Mouse (Mus musculus) ovary, postnatal 10 days (tissue): ENCODE measurements at regions not wholly inside any gene's neighbourhood (a gene's known extent, or its start where the extent isn't known, plus 50 kb on each side); places are given as distances from the start of the nearest gene placed in this dataset.
"Not testable (repeated sequence)": the region's sequence is repeated elsewhere in the genome, so short reads cannot be mapped to it uniquely, and the experiment has no call there.

Experiments
- DNase-seq: peaks from one replicate; pipeline ENCODE4 v3.0.0; 2022; ENCODE audit warnings: low spot score

DNA sequence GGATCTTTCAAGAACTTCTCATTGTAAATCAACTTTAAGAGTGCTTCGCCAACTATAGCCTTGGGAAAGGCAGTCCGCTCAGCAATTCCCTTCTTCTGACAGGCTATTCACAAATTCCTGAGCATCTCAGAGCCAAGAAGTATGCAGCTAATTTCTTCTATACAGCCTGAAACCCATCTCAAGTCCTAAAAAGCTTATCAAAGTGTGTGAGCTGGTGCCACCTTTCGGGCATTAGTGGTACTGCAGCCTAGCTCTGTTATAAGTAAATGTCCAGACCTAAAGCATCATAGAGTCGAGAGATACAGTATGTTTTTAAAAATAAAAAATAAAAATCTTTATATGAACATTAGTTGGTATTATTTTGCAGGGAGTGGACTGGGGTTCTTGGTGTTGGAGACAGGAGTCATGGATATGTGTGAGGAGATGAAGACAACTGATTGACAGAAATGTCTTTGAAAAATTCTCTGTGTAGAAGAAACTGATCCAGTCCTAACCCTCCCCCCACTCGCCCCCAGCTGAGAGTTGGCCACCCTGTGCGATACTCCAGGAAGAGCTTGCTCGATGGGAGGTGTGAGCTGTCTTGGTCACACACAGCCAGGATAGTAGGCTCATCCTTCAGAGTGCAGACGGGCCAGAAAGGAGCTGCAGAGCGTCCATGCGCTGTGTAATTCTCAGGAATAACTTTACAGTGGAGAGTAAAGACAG lies 56.4 kb downstream of the Bod1 start:
- DNase-seq, result peak; percentile 58

DNA sequence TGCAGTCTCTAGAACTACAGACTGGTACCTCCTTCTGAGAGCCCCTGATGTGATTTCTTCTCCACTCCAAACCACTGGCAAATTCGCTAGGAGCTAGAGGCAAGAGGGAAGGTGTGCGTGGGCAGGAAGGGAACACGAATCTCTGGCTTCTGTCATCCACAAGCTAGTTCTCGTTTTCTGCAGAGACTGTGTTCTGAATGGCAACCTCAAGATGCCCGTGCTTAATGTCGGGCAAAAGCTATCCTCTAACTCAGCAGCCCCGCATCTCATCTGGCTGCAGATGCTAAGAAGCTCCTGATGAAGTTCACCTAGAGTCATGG lies 57.3 kb downstream of the Bod1 start:
- no peak for DNase-seq

DNA sequence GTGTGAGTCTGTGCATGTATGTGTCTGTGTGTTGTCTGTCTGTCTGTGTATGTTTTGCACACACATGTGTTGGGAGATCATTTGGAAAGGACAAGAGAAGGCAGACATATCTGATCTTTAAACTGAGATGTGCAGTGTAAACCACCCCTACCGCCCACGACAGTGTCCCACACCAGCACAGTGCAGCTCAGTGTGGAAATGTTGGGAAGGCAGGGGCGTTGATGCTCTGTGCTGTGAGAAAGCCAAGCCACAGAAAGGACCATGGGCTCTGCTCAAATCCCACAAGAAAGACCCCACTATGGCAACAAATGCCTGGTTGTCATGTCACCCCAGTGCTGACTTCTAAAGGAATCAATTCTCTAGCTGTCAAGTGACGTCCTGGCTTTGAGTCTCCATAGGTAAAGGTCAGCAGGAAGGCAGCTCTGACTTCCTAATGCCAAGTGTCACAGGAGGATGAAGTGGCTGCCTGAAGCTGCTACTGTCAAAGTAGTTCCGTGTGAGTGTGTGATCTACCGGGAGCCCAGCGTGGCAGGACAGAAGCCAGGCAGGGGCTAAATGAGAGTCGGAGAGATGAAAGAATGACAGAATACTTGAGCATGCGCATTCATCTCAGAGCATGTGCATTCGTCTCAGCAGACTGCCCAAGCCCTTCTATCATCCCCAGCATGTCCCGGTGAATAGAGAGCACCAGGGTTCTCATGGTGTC lies 57.8 kb downstream of the Bod1 start:
- DNase-seq, result no peak

DNA sequence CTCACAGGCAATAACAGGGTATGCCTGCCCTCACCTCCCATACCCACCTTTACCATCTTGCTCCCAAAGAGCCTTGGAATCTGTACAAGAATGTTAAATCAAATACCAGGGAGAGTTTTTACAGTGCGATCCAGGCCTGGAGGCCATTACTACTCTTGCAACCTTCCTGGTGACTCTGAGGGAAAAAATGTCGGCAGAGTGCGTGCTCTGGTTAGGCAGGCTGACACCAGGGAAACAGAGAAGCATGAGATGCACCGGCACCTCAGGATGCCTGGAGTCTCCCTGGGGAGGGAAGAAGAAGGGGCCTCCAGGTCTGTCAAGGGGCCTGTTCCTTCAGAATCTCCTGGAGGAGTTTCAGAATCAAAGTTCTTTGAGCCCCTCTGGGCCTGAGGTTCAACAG lies 63.2 kb downstream of the Bod1 start:
- DNase-seq, result no peak

DNA sequence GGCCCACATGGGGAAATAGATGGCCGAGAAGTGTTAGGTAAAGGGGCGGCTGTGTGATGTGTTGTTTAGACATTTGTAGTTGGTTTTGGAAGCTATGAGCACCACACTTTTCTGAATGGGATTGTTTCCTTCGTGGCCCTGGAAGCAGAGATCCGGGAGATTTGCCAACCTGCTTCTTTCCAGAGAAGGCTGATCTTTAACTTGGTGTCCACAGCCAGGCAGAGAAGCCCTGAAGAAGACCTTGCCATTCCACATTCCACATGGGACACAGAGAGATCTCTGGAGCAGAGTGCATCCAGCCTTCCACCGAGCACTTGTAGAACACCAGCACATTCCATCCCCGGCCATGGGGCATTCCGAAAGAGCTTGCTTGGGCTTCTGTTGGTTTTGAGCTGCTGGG lies 70.2 kb downstream of the Bod1 start:
- no peak for DNase-seq

DNA sequence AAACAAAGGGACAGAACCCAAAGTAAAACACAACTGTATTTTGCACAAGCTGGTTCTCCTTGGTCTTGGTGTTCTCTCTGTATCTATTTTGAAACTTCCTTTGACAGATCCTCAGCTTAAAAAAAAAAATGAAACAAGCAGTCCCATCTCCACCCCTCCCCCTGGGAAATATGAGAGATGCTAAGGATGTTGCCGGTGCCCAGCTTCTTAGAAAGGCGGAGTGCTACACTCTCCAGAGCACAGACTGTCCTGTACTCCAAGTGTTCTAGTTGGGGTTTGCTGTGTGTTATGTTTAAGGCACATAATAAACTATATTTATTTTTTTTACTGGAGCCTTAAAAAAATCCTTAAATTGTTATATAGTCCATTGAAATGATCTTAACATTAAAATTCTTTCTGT lies 78.1 kb downstream of the Bod1 start:
- no peak for DNase-seq

DNA sequence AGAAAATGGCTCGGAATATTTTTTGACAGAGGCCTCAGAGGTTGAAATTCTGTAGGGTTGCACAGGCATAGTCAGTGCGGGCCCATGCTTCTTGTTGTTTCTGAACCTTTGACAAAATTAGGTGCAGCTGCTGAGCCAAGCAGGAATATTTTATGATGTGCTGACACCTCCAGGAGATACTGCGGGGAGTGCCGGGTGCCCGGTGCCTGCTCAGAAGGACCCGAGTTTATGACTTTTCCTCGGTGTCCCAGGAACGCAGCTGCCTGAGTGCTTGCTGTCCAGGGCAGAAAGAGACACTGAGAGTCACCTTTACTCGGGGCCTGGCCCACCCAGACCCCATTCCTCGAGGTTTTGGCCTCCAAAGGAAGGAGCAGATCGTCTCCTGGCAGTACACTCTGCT lies 79.6 kb downstream of the Bod1 start:
- DNase-seq, result no peak

DNA sequence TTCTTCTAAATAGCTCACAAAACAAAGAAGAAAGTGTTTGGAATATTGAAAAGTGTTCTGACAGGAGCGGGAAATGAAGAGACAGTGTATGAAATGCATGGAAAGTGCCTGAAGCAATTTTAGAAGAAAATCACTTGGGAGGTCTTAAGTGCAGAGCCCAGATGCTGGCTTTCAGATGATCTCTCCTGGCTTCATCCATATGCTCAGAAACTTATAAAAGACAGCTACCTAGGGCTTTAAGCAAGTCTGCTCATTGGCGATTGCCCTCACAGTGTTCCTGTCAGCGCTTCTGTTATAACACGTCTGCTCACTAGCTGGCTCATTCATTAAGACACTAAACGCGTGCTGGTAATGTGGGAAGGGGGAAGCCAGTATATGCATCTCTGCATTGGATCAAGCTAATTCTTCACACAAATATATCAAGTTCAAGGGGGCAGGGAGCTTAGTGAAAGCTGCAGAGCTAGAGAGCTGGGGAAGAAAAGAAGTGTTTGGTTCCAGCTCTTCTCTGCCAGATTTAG lies 80.6 kb downstream of the Bod1 start:
- DNase-seq, result no peak

DNA sequence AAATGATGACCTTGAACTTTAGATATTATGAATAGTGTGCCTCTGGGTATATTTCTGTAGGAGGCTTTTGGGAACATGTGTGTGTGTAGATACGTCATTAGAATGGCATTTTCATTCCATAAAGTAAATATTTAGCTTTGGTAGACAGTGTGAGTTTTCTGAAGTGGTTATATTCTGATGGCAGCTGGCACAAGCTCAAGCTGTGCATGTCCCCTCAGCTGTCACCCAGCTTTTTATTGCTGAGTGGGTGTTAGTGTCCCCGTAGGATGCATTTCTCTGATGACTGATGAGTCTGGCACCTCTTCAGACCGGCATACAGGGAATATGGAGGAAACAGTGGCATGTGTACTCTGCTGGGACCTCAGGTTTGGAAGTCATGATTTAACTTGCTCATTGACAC lies 96.7 kb downstream of the Bod1 start:
- no peak for DNase-seq

DNA sequence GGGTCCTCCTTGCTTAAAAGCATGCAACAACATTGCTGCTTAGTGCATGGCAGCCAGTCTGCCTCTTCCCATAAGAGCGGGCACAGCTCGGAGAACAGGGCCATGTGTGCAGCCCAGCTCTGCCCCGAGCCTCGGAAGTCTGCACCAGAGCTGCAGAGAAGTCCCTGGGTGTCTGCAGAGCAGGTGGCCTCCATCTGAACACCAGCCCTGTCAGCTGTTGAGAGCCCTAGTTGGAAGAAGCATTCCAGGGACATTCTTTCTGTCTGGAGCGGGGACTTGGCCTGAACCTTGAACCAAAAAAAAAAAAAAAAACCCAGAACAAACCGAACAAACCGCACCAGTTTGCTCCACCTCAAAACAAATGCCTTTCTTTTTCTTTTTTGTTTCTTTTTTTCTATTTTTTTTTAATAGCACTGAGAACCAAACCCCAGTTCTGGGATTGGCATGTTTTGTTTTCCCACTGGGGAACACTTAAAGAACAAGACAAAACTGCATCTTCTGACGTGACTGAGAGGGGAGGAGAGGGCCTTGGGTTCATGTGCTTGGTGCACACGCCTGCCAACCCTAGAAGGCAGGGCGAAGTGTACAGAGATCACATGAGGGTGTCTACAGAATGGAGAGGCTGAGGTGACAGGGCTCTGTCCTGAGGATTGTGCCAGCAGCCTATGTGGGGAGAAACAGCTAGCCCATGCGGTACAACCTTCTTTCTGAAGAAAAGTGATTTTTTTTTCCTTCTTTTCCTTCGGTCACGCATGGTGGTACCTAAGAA lies 106.8 kb downstream of the Bod1 start:
- no peak for DNase-seq

DNA sequence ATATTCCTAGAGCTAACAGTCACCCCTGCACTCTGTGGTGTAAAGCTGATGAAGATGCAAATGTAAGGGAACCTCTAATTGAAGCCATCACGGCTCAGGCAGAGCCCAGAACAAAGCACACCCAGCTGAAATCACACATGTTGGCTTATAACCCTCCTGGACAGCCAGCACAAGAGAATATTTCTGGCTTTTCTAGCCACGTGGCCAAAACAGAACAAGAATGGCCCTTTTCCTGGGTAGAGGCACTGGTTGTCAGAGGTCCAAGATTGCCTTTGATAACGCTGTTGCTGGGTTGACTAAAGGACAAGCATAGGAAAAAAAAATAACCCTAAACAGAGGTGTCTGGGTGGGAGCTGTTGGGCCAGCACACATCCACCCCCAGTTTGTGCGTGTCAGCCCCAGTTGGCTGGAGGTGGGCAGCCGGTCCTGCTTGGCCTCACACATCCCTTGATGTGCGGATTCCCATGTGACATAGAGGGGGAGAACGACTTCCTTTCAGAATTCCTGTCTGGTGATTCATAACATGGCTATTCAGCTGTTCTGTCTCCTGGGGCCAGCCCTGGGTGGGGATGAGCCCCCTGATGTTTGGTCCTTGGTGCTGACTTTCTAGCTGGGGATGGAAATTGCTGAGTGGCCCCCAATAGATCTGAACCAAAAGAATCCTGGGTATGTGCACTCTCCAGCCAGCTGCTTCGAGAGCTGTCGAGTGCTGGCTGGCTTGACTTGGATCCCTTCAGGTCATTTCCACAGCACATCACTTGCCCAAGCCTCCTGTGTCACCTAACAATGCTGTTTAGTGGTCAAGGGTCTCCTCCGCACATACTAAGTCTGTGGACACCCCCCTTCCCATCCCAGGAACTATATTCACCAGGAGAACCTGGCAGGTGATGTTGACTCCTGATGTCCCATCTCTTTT lies 107.6 kb downstream of the Bod1 start:
- no peak for DNase-seq

DNA sequence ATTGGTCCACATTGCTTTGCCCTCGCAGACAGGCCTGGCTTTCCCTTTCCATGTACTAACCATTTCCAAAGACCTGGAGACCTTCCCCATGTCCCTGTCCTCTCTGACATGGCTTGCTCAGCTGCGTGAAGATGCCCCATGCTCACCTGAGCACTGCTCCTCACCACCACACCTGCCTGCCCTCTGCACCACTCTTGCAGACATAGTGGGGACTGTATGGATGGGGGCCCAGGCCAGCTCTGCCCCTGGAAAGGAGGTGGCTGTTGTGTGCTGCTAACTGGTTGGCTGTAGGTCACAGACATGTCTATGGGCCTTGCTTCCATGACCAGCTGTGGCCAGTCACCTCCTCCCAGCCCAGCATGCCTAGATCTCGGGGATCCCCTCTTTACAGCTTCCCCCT lies 108.7 kb downstream of the Bod1 start:
- no peak for DNase-seq

DNA sequence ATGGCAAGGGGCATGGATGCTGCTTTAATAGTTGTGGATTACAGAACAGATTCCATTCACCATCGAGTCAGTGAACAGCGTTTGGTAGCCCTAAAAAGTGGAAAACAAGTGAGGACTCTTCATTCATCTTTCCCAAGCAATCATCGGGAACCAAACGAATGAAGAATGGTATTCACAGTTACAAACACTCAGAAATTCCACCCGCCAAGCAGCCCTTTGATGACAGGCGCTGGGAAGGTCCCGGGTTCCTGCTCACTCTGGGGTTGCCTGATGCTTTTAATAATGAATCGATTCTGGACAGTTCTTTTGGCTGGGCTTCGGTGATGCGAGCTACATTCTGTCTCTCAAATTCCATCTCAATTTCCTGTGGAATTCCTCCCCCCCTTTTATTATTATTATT lies 110.9 kb downstream of the Bod1 start:
- DNase-seq, result no peak

DNA sequence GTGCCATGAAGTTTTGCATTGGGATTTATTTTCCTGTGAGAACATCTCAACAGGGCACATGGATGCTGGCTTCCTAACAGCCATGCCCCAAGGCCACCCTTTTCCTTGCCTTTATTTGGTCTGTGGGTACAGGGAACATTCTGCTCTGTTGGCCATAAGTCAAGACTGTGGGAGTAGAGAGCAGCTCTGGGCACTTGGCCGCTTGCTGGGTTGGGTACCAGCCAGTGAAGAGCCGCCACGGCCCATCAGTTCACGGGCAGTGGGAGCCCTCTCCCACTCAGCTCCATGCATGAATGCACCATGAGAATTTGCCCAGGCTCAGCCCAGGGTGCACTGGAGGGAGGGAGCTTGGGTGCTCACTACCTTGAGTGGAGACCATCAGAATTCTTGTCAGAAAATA lies 116.6 kb downstream of the Bod1 start:
- DNase-seq, result no peak

DNA sequence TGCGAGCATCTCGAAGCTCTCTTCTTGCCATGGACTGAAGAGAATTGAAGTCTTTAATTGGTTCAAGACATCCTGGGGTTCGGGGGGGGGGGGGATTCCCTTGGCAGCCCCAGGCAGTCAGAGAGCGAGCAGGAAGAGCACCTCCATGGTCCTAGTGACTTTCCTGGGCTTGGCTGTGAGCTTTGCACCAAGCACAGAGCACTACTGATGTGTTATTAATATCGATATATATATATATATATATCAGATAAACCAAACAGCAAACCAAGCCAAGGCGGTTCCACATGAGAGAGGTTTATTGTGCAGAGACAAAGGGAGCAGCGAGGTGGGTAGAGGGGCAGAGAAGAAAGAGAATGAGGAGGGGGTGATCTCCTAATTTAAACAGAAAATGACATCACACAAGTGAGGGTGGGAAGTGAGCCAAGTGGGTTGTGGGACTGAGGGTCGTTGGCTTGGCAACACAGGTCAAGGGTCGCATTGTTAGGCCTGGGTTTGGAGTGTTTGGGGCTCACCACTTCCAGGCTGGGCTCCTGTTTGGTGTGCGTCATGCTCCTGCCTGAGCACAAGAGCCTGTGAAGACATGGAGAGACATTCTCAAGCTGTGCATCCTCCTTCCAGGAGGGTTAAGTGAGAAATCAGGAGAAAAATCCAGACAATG lies 119.9 kb downstream of the Bod1 start:
- no peak for DNase-seq

DNA sequence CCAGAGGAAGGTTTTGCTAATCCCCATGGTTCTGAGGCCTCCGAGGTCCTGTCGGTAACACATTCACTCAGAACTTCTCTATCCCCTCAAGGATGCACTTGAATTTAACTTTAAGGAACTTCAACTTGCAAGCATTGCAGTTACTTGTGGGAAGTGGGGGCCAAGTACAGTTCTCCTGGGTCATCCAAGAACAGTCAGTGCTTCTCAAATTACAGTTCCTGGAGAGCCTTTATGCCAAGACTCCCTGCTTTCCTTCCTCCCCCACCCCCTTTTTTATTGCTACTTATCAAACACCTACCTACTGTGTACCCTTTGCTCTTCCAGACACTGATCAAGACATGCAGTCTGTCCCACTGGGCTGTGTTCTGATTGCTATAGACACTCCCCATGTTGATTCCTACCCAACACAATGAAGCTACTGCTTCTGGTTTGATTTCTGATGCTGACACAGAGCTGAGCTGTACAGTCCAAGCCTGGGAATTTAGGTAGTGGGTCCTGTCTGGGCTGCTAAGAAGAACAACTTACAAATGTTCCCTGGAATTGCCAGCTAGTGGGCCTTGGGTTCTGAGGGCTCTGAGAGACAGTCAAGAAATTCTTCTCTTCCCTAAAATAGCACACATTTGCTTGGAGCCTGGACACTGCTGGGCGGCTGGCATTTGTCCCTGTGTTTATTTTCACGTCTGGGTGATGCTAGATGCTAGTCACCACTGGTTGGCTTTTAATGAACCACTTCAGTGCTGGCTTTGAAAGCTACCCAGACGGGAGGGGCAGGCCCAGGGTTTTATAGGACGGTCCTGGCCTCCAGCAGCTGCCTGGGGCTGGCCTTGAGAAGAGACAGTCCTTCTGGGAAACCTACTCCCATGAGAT lies 120.7 kb downstream of the Bod1 start:
- no peak for DNase-seq

DNA sequence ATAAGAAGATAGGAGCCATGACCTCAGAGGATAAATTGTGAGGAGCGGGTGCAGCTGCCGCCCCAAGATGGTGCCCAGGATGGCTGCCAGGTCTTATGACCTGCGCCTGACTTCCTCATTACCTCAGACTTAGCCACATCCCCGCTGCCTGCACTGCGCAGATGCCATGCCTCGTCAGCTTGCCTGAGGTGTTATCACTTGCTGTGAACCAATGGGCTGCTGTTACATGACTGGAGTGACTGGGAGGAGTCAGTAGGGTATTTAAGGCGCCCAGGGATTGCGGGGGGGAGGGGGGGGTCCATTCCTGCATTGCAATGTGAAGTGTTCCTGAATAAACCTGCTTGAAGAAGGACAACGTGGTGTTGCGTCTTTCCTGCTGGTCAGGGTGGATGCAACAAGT lies 126.2 kb downstream of the Bod1 start:
- not testable (repeated sequence) for DNase-seq

DNA sequence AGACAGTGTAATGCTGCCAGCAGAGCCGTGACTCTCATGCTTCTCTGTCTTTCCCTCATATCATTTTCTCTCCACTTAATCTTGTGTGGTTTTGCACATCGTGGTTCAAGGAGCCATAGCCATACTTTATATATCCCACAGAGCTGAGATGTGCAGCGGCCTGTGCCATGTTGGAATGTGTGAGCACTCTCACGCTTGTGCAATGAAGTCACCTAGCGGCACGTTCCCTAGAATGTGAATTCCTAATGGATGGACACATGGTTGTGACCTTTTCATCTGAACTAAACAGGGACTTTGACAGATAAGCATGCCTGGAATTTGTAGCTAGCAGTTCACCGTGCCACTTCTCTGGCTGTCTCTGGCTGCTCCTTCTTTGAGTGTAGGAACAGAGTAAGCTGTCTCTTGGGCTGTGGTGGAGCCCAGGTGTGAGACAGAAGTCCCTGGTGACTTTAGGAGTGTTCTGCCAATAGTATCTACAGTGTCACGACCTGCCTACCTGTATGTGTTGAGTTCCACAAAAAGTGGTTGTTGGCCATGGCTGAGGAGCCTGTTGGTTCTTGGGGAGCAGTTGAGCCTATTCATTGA lies 129.0 kb downstream of the Bod1 start:
- no peak for DNase-seq

DNA sequence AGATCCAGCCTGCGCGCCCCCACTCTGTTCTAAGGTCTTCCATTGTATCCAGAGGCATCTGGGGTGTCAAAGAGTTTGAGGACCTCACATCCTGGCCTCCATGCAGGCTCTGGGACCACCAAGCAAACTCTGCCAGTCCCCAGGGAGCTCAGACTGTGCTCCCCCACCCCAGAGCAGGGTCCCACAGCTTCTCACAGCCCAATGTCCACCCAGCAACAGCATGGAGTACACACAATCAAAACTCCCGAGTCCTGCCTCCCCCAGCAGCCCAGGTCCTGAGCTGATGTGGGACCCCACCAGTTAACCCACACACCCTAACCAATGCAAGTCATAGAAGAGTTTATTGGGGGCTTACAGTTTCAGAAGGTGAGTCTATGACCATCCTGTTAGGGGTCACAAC lies 130.3 kb downstream of the Bod1 start:
- no peak for DNase-seq

DNA sequence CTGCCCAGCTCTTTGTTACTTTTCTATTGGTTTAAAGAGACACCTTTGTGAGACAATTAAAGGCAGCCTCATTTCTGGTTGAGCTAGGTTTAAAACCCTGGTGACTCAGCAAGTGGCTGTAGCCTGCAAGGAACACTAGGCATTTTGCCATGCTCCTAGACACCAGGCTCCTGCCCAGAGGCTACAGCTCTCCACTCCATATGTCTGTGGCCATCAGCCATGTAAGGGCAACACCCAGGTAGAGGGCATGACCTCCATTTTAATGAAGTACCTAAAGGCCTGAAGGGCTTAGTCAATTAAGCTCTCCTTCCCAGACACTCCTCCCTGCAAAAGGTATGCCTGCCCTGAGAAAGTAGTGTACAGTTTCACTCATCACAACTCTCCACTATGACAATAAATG lies 130.9 kb downstream of the Bod1 start:
- no peak for DNase-seq
